Comparison of ENCODE assay signal across 28 mouse cellular contexts in the genomic region with DNA sequence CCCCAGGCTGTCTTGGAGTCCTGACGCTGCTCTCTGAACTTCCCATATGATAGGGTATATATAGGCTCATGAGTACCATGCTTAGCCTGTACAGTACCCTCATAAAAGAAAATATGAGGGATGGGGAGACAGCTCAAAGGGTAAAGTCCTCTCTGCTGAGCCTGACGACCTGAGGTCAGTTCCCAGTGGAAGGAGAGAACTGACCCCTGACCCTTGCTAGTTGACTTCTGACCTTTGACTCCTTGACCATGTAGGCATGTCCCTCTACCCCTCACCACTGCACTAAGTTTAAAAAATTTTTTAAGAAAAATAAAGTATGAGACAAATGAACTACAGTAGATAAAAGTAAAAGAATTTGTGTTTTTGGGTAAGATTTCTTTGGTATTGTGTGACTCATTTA. TPM values are rescaled to one million over a fixed set of nuclear protein-coding genes. Genes with fewer than 3 reads are reported as not detected.
DNase-seq lines count a peak whose midpoint lies in the region; ATAC-seq and TF ChIP-seq lines count a peak whose summit lies in the region.
"Had no signal": no experiment of that assay in that cellular context is flagged by ENCODE, and none has a peak within 500 bp of the region (broad histone marks: within the 10 kb centered on the region; RNA-seq: fewer than 3 reads in every experiment).

No protein-coding gene starts in this region.

- H3K9me3 ChIP-seq in kidney, embryonic 15.5 days (replicated peaks) = no peaks in the 10 kb centered on the region
- H3K9me3 ChIP-seq in kidney, embryonic 14.5 days (ENCODE audit: control insufficient read depth, low read length) = no peaks in the 10 kb centered on the region
- H3K9me3 ChIP-seq: embryonic facial prominence, embryonic 10.5 days; embryonic facial prominence, embryonic 13.5 days; forebrain, embryonic 12.5 days; forebrain, embryonic 15.5 days; heart, embryonic 12.5 days; heart, embryonic 15.5 days; hindbrain, embryonic 10.5 days; hindbrain, embryonic 13.5 days had no signal

- TF ChIP-seq CTCF in kidney, adult 2 months (conservative IDR thresholded peaks at IDR 0.05; ENCODE audit: insufficient read depth, insufficient read length, low read depth, low read length) = no peak
- TF ChIP-seq CTCF in layer of hippocampus, adult 2 months (conservative IDR thresholded peaks at IDR 0.05) = no peak

- no peak for TF ChIP-seq POLR2A in kidney, adult 2 months (IDR thresholded peaks at IDR 0.05; ENCODE audit: low read depth, low read length)

- DNase-seq in kidney, adult 2 months = peak; percentile 52
- DNase-seq in kidney, postnatal 25 days = peak; percentile 36 to 58
- peak; percentile 7 for DNase-seq in embryo, embryonic 10.5 days (ENCODE audit: low spot score)
- DNase-seq in embryo, embryonic 9.5 days (ENCODE audit: extremely low spot score) = peak; percentile 16
- no peak for DNase-seq in layer of hippocampus, adult 2 months (ENCODE audit: low spot score in 2 of 2)
- DNase-seq: adrenal gland, adult 2 months; adrenal gland, postnatal 14 days; cerebellum, adult 11 months; cerebellum, adult 2 months; cerebellum, adult 9-11 months; cerebellum, postnatal 25 days; gastrocnemius, postnatal 25 days; heart, adult 18-20 months; heart, postnatal 10 days; heart, postnatal 36 days had no signal

- WGBS in kidney, adult 2 months = 47% methylated on average over 2 of the region's 2 CpGs
- 36% methylated on average over 2 of the region's 2 CpGs for WGBS in kidney, embryonic 15.5 days
- 50% methylated on average over 2 of the region's 2 CpGs for WGBS in kidney, embryonic 14.5 days

- ATAC-seq in kidney, embryonic 15.5 days (replicated peaks; ENCODE audit: low FRiP score) = no peak; the same call in 1 of the 2 replicates
- no peak for ATAC-seq in kidney, embryonic 14.5 days (ENCODE audit: low FRiP score, low TSS enrichment)
- ATAC-seq: CD4-positive, CD25-positive, alpha-beta regulatory T cell, adult 4 months; forebrain, embryonic 15.5 days; hindbrain, embryonic 16.5 days had no signal

- peaks cover 12% of the 10 kb centered on the region; the same call in 1 of the 2 replicates for H3K4me1 ChIP-seq in kidney, adult 2 months (ENCODE audit: control insufficient read depth, insufficient read depth, low read length)
- 0 out of 2 replicates have a peak, but pooled peaks cover 2% of the 10 kb centered on the region for H3K4me1 ChIP-seq in kidney, embryonic 15.5 days
- H3K4me1 ChIP-seq in kidney, embryonic 14.5 days (ENCODE audit: control insufficient read depth, insufficient read depth, low read length) = no peaks in the 10 kb centered on the region
- H3K4me1 ChIP-seq: embryonic facial prominence, embryonic 10.5 days; embryonic facial prominence, embryonic 13.5 days; forebrain, embryonic 12.5 days; forebrain, embryonic 15.5 days; heart, embryonic 12.5 days; heart, embryonic 15.5 days; hindbrain, embryonic 10.5 days; hindbrain, embryonic 13.5 days had no signal

- no peak overlapping the region for H3K9ac ChIP-seq in kidney, embryonic 15.5 days
- no peak overlapping the region for H3K9ac ChIP-seq in kidney, embryonic 14.5 days (ENCODE audit: low read depth, low read length)
- H3K9ac ChIP-seq: embryonic facial prominence, embryonic 13.5 days; forebrain, embryonic 12.5 days; forebrain, embryonic 15.5 days; heart, embryonic 12.5 days; heart, embryonic 15.5 days; hindbrain, embryonic 13.5 days had no signal

- no peak overlapping the region for H3K27ac ChIP-seq in kidney, adult 2 months (ENCODE audit: insufficient read depth, low read depth, low read length)
- no peak overlapping the region for H3K27ac ChIP-seq in kidney, embryonic 15.5 days
- H3K27ac ChIP-seq in kidney, embryonic 14.5 days (ENCODE audit: low read depth, low read length) = no peak overlapping the region
- H3K27ac ChIP-seq in layer of hippocampus, adult 2 months = no peak overlapping the region
- H3K27ac ChIP-seq: embryonic facial prominence, embryonic 10.5 days; embryonic facial prominence, embryonic 13.5 days; forebrain, embryonic 12.5 days; forebrain, embryonic 15.5 days; heart, embryonic 15.5 days; hindbrain, embryonic 10.5 days; hindbrain, embryonic 13.5 days had no signal

- H3K4me2 ChIP-seq in kidney, embryonic 15.5 days = no peak overlapping the region
- no peak overlapping the region for H3K4me2 ChIP-seq in kidney, embryonic 14.5 days (replicated peaks; ENCODE audit: low read depth, low read length)
- H3K4me2 ChIP-seq: embryonic facial prominence, embryonic 13.5 days; forebrain, embryonic 12.5 days; forebrain, embryonic 15.5 days; heart, embryonic 12.5 days; heart, embryonic 15.5 days; hindbrain, embryonic 13.5 days had no signal

- H3K4me3 ChIP-seq in kidney, adult 2 months (ENCODE audit: insufficient read depth, low read depth, low read length) = no peak overlapping the region
- H3K4me3 ChIP-seq in kidney, embryonic 15.5 days (replicated peaks) = no peak overlapping the region
- no peak overlapping the region for H3K4me3 ChIP-seq in kidney, embryonic 14.5 days (ENCODE audit: low read length)
- no peak overlapping the region for H3K4me3 ChIP-seq in layer of hippocampus, adult 2 months
- H3K4me3 ChIP-seq: embryonic facial prominence, embryonic 10.5 days; embryonic facial prominence, embryonic 13.5 days; erythroblast, embryonic 14.5 days; forebrain, embryonic 12.5 days; forebrain, embryonic 15.5 days; heart, embryonic 12.5 days; heart, embryonic 15.5 days; hindbrain, embryonic 10.5 days; hindbrain, embryonic 13.5 days had no signal

- peaks cover 20% of the 10 kb centered on the region for H3K36me3 ChIP-seq in kidney, adult 2 months (ENCODE audit: control insufficient read depth, insufficient read depth, low read length)
- peaks cover 90% of the 10 kb centered on the region for H3K36me3 ChIP-seq in kidney, embryonic 15.5 days
- peaks cover 74% of the 10 kb centered on the region for H3K36me3 ChIP-seq in kidney, embryonic 14.5 days (ENCODE audit: control insufficient read depth, insufficient read depth, low read length)

- no peaks in the 10 kb centered on the region for H3K27me3 ChIP-seq in kidney, adult 2 months (replicated peaks; ENCODE audit: control insufficient read depth, insufficient read depth, low read length)
- no peaks in the 10 kb centered on the region for H3K27me3 ChIP-seq in kidney, embryonic 15.5 days
- no peaks in the 10 kb centered on the region for H3K27me3 ChIP-seq in kidney, embryonic 14.5 days (ENCODE audit: control insufficient read depth, insufficient read depth, low read length)
- H3K27me3 ChIP-seq: embryonic facial prominence, embryonic 13.5 days; forebrain, embryonic 12.5 days; forebrain, embryonic 15.5 days; heart, embryonic 12.5 days; heart, embryonic 15.5 days; hindbrain, embryonic 13.5 days had no signal

RNA-seq across cellular contexts. Expression of gene Fbxo33, which starts 58.4 kb away (rescaled TPM):
- polyA plus RNA-seq in kidney, adult 2 months (2012; rRNA removed) = 9.2 and 9.8 TPM in 2 replicates
- 7.8 and 9.8 TPM in 2 replicates for polyA plus RNA-seq in kidney, embryonic 15.5 days (2015; fragmentation: Nextera tagmentation; extraction: Ambion mirVana)
- 14.0 TPM in 2 replicates for polyA plus RNA-seq in kidney, embryonic 14.5 days (2014; fragmentation: Nextera tagmentation; extraction: Ambion mirVana)
- 10 to 100 TPM; 55.9 to 61.1 TPM for total RNA-seq in layer of hippocampus, adult 2 months (2021)

Comparison
In these comparisons a context has a peak if more than half of its experiments do, and no peak if none do; other contexts are left out.
1. DNase-seq: peak in kidney, adult 2 months (single experiment), kidney, postnatal 25 days (2 of 2), embryo, embryonic 10.5 days (single experiment) and embryo, embryonic 9.5 days (single experiment); none in layer of hippocampus, adult 2 months (0 of 2).